Mouse (Mus musculus): ENCODE data around the gene Gm20747. TPM values are rescaled to one million over a fixed set of nuclear protein-coding genes. Genes with fewer than 3 reads are reported as not detected.

Gene Gm20747
- total RNA-seq (2023), result not detected in 4 replicates

DNA sequence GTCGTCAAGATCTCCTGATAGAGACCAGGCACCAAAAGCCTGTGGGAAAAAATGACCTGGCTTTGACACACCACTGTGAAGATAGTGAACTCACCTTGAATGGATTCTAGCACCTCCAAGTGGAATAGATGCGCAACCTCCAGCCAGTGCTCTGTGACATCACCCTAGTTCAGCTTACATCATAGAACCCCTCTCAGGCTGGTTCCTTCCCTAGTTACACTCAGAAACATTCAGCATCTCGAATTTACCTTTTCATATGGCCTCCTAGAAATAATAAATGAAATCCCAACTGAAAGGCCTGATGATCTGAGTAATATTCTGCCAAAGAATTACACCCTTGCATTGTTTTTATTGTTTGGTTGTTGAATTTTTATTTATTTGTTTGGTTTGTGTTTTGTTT lies at the start of gene Gm20747:
Gene Gm20747, minus strand, starts transcription at position 101 of the 400 bp plus-strand sequence.

All from B cell, adult 62 days (primary cell).